Mouse (Mus musculus) c-Kit-positive CD71-positive TER-119-negative erythroid progenitor cells, embryonic 14.5 days (primary cell): ENCODE results near the gene Gm5901.

ENCODE experiments used
- DNase-seq: peaks from one replicate; pipeline ENCODE4 v3.0.0-alpha.2; 2013; ENCODE audit warnings: low read depth

The Gm5901 gene

DNA sequence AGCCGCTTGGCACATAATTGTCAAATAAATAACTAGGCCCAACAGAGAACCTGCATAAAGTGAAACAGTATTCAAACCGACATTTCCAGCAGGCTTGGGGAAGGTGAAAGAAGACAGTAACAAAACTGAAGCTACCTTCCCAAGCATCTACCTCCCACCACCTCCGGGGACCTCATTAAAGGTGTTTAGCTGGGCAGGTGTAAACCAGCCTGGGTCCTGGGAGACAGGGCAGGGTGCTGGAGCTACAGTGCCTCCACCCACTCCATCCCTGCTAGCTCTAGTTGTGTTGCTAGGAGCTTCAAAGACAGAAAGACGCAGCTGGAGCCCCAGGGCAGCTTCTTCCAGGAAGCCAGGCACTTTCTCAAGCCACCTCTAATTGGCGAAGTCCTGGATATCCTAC is 29.4 kb downstream of the Gm5901 start, which contains the start of gene Cnga4:
TSS of gene Cnga4 (plus strand) at position 301 of the 400 bp plus-strand sequence.
- no peak for DNase-seq

DNA sequence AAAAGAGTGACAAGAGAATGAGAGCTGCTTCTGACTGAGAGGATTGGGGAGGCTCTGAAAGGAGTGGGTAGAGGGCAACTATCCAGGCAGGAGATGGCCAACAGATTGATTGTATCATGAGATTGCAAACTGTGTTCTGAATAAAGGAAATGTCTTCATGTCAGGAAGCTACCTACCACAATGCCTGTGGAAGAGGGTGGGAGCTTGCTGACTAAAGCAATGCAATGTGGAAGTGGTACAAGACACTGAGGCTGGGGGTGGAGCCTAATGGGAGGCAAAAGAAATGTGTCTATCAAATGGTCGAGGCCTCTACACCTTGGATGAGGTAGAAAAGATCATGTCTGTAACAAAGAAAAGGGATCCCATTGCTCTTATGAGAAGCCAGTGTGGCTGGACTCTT is 31.5 kb downstream of the Gm5901 start:
- DNase-seq, result no peak

- DNase-seq, result peak; percentile 40
These were observed 37.2 kb downstream of the Gm5901 start for GRCm38 (mm10) chr7:105411874-105412632.

- no peak for DNase-seq
These were observed 39.5 kb downstream of the Gm5901 start for GRCm38 (mm10) chr7:105414385-105414784.

GRCm38 (mm10) chr7:105416529-105416928 is 41.7 kb downstream of the Gm5901 start:
- DNase-seq, result no peak

DNA sequence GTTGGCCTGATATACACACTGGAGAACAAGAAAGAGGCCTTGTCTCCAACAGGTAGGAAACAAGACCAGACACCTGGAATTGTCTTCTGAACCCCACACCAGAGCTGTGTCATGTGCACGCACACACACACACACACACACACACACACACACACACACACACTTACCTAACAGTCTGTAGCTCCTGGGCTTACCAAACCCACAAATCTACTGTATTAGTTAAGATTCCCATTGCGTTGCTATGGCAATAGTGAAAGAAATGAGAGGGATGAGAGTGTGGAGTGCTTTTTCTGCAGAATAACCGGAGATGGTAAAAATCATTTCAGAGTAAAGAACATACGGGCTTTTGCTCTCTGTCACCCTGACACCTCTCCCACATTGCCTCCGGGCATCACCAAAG is 43.3 kb downstream of the Gm5901 start:
- DNase-seq, result no peak

DNA sequence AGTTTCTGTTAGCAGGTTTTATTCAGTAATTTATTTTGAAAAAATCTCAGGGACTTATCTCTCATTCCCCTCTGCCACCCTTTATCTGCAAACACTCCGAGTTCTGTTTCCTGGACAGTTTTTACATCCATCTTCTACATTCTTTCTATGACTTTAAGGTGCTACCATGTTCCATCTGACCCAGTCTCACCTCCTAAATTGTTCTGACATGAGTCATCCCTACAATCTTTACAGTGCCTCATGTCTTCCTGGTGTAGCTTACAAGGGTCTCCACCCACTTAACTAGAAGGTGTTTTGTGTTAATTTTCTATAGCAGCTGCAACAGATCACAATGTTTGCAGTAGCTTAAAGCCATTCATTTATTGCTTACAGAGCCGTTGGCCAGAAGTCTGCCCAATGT is 46.1 kb downstream of the Gm5901 start:
- DNase-seq, result no peak

- DNase-seq, result no peak
These were observed 49.5 kb downstream of the Gm5901 start for GRCm38 (mm10) chr7:105424368-105424767.

DNA sequence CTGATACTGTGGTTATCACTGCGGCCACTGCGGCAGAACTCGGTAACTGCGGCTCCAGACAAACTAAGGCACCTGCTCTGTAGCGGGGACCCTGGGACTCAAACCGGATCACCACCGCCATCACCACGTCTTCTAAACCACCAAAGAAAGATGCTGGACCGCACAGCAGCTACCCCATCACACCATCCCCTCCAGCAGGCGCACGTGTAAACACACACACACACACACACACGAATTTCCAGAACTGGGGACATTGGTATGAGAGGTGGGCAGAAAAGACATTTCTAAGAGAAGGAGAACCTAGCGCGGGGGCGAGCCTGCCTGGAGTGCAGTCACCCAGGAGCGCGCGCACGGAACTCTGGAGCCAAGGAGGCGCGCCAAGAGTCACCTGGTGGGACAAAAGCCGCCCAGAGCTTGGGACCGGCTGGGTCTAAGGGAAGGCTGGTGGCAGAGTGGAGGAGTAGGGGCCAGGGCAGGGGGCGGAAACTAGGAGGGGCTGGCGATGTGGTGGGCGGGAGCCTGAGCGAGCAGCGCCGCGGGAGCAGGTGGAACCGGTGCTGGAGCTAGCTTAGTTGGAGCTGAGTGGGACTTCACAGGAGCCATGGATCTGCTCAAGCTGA is 50.7 kb downstream of the Gm5901 start, which contains the start of gene Cckbr:
TSS of gene Cckbr (plus strand) at position 308 of the 620 bp plus-strand sequence.
- no peak for DNase-seq

DNA sequence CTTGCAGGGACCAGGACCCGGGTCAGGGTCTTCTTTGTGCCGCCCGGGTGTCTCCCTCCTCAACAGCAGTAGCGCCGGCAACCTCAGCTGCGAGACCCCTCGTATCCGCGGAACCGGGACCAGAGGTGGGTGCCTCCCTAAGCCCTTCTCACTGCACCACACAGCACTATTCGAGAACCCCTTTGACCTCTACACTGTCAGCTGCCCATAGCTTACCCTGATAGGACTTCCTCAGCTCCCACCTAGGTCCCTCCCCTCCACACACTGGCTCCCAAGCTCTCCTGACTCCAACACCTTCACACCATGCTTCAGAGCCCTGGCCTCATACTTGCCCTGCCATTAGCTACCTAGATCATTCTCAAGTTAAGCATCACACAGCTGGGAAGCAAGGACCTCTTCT is 51.2 kb downstream of the Gm5901 start:
- DNase-seq, result no peak
